Mouse (Mus musculus): Measurements from ENCODE around the gene Ahdc1. TPM values are rescaled to one million over a fixed set of nuclear protein-coding genes. Genes with fewer than 3 reads are reported as not detected.
A peak's percentile ranks its signal among the peaks of the same experiment; 100 is the strongest.
"Not testable (repeated sequence)": the region's sequence is repeated elsewhere in the genome, so short reads cannot be mapped to it uniquely, and the experiment has no call there.

Ahdc1 gene
- polyA plus RNA-seq, 1 experiment from 2014 or later: 7.5 TPM

DNA sequence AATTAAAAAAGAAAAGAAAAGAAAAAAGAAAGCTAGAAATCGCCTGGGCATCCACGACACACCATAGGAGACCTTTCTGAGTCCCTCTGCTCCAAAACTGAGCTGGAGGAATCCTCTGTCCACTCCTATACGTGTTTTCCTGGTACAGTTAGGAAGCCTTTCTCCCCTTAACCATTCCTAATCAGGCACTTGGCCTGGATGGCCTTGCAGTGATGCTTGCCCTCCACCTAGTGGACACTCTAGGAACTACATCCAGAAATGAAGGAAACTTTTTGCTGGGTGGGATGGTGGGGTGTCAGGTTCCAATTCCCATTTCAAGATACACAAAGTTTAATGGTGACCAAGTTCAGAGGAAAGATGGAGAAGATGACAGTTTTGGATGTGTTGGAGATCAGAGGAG is 5.8 kb upstream of the Ahdc1 start:
- WGBS: 5% methylated on average over 3 of the region's 3 CpGs
- H3K4me2 ChIP-seq (ENCODE audit: low read depth, low read length, severe bottlenecking): no peak overlapping the region
- H3K27ac ChIP-seq (ENCODE audit: low read depth, low read length): no peak overlapping the region
- H3K9ac ChIP-seq (ENCODE audit: low read length): no peak overlapping the region
- H3K4me1 ChIP-seq (replicated peaks; ENCODE audit: control insufficient read depth, insufficient read depth, low read length): peaks cover 9% of the 10 kb centered on the region; the same call in 1 of the 2 replicates
- peaks cover 9% of the 10 kb centered on the region for H3K27me3 ChIP-seq (ENCODE audit: control insufficient read depth, insufficient read depth, low read length)
- H3K9me3 ChIP-seq (ENCODE audit: control insufficient read depth, low read length): no peaks in the 10 kb centered on the region
- DNase-seq (ENCODE audit: low spot score): peak; percentile 82
- no peaks in the 10 kb centered on the region for H3K36me3 ChIP-seq (ENCODE audit: control insufficient read depth, insufficient read depth, low read length)
- ATAC-seq (replicated peaks; ENCODE audit: low FRiP score): no peak
- no peak overlapping the region for H3K4me3 ChIP-seq (ENCODE audit: low read depth, low read length)

DNA sequence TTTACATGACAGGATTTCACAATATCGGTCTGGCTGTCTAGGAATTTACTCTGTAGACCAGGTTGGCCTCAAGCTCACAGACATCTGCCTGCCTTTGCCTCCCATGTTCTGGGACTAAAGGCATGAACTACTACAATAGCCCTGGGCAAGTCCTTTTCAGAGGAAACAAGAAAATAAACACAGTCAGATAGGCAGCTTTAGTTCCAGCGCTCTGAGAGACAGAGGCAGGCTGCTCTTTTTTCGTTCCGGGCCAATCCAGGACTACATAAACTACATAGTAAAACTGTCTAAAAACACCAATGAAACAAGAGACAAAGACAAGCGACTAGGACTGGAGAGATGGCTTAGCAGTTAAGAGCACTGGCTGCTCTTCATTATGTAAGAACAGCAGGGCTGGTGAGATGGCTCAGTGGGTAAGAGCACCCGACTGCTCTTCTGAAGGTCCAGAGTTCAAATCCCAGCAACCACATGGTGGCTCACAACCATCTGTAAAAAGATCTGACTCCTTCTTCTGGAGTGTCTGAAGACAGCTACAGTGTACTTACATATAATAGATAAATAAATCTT is 5.1 kb upstream of the Ahdc1 start:
- not testable (repeated sequence) for DNase-seq (ENCODE audit: low spot score); H3K4me3 ChIP-seq (ENCODE audit: low read depth, low read length); H3K9me3 ChIP-seq (ENCODE audit: control insufficient read depth, low read length); H3K9ac ChIP-seq (ENCODE audit: low read length); ATAC-seq (replicated peaks; ENCODE audit: low FRiP score); H3K27ac ChIP-seq (ENCODE audit: low read depth, low read length); H3K4me2 ChIP-seq (ENCODE audit: low read depth, low read length, severe bottlenecking); H3K36me3 ChIP-seq (ENCODE audit: control insufficient read depth, insufficient read depth, low read length)
- 74% methylated on average over 6 of the region's 6 CpGs for WGBS
- Histone ChIP-seq H3K4me1 (replicated peaks; ENCODE audit: control insufficient read depth, insufficient read depth, low read length) (peaks cover 12% of the 10 kb centered on the region; the same call in 1 of the 2 replicates), H3K27me3 (ENCODE audit: control insufficient read depth, insufficient read depth, low read length) (peaks cover 17% of the 10 kb centered on the region)

DNA sequence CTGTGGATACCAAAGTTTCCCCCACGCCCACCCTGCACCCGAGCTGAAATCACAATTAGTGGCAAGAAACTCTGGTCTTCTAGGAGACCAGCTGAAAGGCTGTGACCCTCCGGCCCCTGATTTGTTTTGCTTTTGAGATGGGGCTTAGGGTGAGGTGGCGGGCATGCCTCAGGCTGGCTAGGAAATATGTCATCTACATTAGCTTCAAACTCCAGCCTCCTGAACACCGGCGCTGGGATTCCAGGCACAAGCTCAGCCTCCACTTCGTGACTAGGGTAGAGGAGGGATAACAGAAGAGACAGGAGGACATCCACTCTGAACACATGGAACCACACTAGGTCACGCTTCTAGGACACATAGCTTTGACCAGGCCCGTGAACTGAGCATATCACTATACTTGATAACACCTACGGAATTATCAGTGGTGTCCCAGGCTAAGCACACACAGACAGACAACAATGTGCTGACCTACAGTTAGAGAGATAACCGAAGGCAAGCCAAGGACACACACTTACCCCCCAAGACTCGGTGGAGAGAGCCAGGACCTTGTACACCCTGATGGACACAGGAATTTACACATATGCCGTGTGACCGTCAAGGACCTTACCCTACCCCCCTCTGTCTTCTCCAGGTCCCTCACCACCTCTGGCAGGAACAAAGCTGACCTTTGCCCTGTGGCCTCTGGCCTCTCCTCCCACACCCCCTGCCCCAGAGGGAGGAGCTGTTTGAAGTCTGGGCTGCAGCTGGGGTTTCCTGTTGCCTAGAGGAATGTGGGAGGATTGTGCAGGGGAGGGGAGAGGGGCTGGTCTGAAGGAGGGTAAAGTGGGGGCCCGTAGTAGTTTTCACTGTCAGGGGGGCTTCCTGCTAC is 3.3 kb upstream of the Ahdc1 start:
- Histone ChIP-seq H3K4me3 (ENCODE audit: low read depth, low read length) (no peak overlapping the region), H3K36me3 (ENCODE audit: control insufficient read depth, insufficient read depth, low read length) (no peaks in the 10 kb centered on the region), H3K27me3 (ENCODE audit: control insufficient read depth, insufficient read depth, low read length) (peaks cover 19% of the 10 kb centered on the region), H3K9ac (ENCODE audit: low read length) (no peak overlapping the region; the same call in 1 of the 2 replicates), H3K27ac (ENCODE audit: low read depth, low read length) (no peak overlapping the region), H3K9me3 (ENCODE audit: control insufficient read depth, low read length) (no peaks in the 10 kb centered on the region), H3K4me1 (replicated peaks; ENCODE audit: control insufficient read depth, insufficient read depth, low read length) (peaks cover 11% of the 10 kb centered on the region; the same call in 1 of the 2 replicates), H3K4me2 (ENCODE audit: low read depth, low read length, severe bottlenecking) (no peak overlapping the region)
- DNase-seq (ENCODE audit: low spot score) (no peak), ATAC-seq (replicated peaks; ENCODE audit: low FRiP score) (no peak)
- whole genome bisulfite sequencing: 38% methylated on average over 15 of the region's 15 CpGs

DNA sequence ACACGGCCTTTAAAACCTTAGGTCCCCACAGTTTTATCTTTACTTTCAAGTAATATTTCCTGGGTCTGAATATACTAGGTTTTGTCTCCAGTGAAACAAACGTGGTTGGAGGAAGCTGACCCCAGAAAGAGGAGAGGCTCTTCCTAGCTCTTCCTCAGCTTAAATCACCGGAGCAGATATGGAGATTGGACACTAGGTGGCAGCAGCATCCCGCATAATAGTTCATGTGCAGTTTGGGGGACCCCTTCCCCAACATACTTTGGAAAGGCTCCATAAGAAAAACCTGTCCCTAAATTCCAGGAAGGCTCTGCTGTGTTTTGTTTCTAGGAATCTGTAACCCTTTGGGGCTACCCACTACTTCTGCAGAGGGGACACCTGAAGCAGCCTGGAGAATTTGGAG is 1.9 kb upstream of the Ahdc1 start:
- Histone ChIP-seq H3K4me2 (ENCODE audit: low read depth, low read length, severe bottlenecking) (no peak overlapping the region), H3K36me3 (ENCODE audit: control insufficient read depth, insufficient read depth, low read length) (no peaks in the 10 kb centered on the region), H3K4me1 (replicated peaks; ENCODE audit: control insufficient read depth, insufficient read depth, low read length) (peaks cover 16% of the 10 kb centered on the region), H3K27me3 (ENCODE audit: control insufficient read depth, insufficient read depth, low read length) (peaks cover 19% of the 10 kb centered on the region), H3K9ac (ENCODE audit: low read length) (no peak overlapping the region), H3K9me3 (ENCODE audit: control insufficient read depth, low read length) (no peaks in the 10 kb centered on the region), H3K4me3 (ENCODE audit: low read depth, low read length) (no peak overlapping the region), H3K27ac (ENCODE audit: low read depth, low read length) (no peak overlapping the region)
- under 1% methylated on average over 4 of the region's 4 CpGs for WGBS
- DNase-seq (ENCODE audit: low spot score) (peak; percentile 74), ATAC-seq (replicated peaks; ENCODE audit: low FRiP score) (no peak)

DNA sequence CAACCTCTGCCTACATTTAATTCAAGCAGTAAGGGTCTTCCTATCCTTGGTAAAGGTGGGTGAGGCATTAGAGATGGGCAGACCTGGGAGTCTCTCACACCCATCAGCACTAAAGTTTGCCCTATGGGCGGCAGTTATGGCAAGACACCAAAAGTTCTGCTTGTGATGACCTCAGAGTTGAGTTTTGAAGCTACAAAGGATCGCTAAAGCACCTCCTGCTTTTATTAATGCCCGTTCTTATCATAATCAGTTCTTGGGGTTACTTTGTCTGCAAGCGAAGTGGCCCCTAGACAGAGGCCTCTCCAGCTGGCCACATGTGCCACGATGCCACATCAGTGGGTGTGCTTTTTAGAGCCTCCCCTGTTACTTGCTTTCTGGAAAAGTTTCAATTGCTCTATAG is 1.4 kb upstream of the Ahdc1 start:
- H3K4me1 ChIP-seq (replicated peaks; ENCODE audit: control insufficient read depth, insufficient read depth, low read length): peaks cover 20% of the 10 kb centered on the region
- 68% methylated on average over 5 of the region's 5 CpGs for WGBS

DNA sequence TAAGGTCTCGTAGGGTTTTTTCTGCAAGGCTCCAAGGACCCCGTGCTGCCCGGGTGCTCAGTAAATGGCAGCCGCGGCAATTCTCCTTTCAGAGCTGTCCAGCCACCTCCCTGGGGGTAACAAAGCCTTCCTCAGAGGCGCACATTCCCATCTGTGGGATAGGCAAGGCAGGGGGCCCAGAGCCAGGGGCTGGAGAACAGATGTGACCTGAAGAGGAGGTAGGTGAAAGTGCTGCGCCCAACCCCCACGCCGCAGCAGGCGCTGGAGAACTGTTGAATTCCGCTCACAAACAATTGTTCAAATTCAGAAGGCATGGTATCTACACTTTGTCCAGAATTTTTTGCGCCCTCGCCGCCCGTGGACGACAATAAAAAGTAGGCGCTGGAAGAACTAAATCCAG is 449 bp upstream of the Ahdc1 start:
- no peak overlapping the region for H3K27ac ChIP-seq (ENCODE audit: low read depth, low read length)

More for the DNA sequence above, 1.4 kb upstream of the Ahdc1 start:
- Histone ChIP-seq H3K4me2 (ENCODE audit: low read depth, low read length, severe bottlenecking) (no peak overlapping the region), H3K36me3 (ENCODE audit: control insufficient read depth, insufficient read depth, low read length) (no peaks in the 10 kb centered on the region), H3K27ac (ENCODE audit: low read depth, low read length) (no peak overlapping the region), H3K9ac (ENCODE audit: low read length) (no peak overlapping the region), H3K27me3 (ENCODE audit: control insufficient read depth, insufficient read depth, low read length) (peaks cover 19% of the 10 kb centered on the region), H3K4me3 (ENCODE audit: low read depth, low read length) (no peak overlapping the region), H3K9me3 (ENCODE audit: control insufficient read depth, low read length) (no peaks in the 10 kb centered on the region)
- no peak for ATAC-seq (replicated peaks; ENCODE audit: low FRiP score)
- DNase-seq (ENCODE audit: low spot score): no peak

DNA sequence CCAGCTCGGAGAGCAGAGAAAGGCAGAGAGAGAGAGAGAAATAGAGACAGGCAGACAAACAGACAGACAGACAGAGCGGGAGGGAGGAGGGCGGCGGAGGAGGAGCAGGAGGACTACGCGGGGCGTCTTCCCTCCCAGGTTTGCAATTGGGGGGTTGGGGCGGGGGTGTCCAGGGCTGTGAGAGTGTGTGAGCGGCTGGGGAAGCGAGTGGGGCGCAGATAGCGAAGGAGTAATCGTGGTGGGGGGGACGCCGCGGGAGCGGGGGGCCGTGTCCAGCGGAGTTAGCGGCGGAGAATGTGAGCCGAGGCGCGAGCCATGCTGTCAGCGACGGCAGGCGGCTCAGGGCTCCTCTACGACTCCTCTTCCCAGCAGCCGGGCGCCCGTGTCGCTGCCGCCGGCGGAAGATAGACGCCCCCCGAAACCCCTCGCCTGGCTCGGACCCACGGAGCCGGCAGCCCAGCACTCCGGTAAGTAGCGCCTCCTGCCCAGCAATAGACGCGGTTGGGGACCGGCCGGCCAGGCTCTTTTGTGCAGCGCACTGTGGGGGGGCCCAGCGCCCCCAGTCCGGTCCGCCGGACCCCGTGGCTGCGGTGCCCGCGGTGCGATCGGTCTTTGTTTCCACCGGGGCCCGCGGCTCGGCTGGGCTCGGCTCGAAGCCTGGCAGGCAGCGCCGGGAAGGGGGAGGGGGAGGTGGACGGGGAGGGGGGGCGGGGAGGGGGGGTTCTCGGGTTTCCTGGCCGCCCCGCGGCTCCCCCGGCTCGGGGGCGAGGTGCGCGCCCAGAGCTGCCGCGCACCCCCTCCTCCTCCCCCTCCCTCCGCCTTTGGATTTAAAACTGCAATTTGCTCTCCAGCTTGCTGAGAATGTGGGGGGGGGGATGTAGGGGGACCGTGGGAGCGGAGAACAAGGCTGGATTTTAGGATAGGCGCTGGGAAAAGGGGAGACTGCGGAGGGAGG is 1.0 kb downstream of the Ahdc1 start:
- Histone ChIP-seq H3K4me3 (ENCODE audit: low read depth, low read length) (peak overlapping the region; percentile 93), H3K27me3 (ENCODE audit: control insufficient read depth, insufficient read depth, low read length) (peaks cover 19% of the 10 kb centered on the region), H3K4me2 (ENCODE audit: low read depth, low read length, severe bottlenecking) (peak overlapping the region; percentile 70), H3K27ac (ENCODE audit: low read depth, low read length) (peak overlapping the region; percentile 88), H3K9ac (ENCODE audit: low read length) (peak overlapping the region; percentile 93), H3K4me1 (replicated peaks; ENCODE audit: control insufficient read depth, insufficient read depth, low read length) (peaks cover 33% of the 10 kb centered on the region), H3K9me3 (ENCODE audit: control insufficient read depth, low read length) (no peaks in the 10 kb centered on the region), H3K36me3 (ENCODE audit: control insufficient read depth, insufficient read depth, low read length) (no peaks in the 10 kb centered on the region)
- DNase-seq (ENCODE audit: low spot score): peak; percentile 85
- peak; percentile 6; the same call in 1 of the 2 replicates for ATAC-seq (replicated peaks; ENCODE audit: low FRiP score)
- under 1% methylated on average over 62 of the region's 84 CpGs for WGBS

More for the DNA sequence above, 449 bp upstream of the Ahdc1 start:
- H3K27me3 ChIP-seq (ENCODE audit: control insufficient read depth, insufficient read depth, low read length): peaks cover 19% of the 10 kb centered on the region
- H3K4me2 ChIP-seq (ENCODE audit: low read depth, low read length, severe bottlenecking): peak overlapping the region; percentile 70; the same call in 1 of the 2 replicates
- no peak overlapping the region for H3K9ac ChIP-seq (ENCODE audit: low read length)
- no peaks in the 10 kb centered on the region for H3K9me3 ChIP-seq (ENCODE audit: control insufficient read depth, low read length)
- ATAC-seq (replicated peaks; ENCODE audit: low FRiP score) (no peak), DNase-seq (ENCODE audit: low spot score) (no peak)
- peaks cover 25% of the 10 kb centered on the region for H3K4me1 ChIP-seq (replicated peaks; ENCODE audit: control insufficient read depth, insufficient read depth, low read length)
- H3K4me3 ChIP-seq (ENCODE audit: low read depth, low read length): peak overlapping the region; percentile 93; the same call in 1 of the 2 replicates
- no peaks in the 10 kb centered on the region for H3K36me3 ChIP-seq (ENCODE audit: control insufficient read depth, insufficient read depth, low read length)
- WGBS: under 1% methylated on average over 17 of the region's 17 CpGs

DNA sequence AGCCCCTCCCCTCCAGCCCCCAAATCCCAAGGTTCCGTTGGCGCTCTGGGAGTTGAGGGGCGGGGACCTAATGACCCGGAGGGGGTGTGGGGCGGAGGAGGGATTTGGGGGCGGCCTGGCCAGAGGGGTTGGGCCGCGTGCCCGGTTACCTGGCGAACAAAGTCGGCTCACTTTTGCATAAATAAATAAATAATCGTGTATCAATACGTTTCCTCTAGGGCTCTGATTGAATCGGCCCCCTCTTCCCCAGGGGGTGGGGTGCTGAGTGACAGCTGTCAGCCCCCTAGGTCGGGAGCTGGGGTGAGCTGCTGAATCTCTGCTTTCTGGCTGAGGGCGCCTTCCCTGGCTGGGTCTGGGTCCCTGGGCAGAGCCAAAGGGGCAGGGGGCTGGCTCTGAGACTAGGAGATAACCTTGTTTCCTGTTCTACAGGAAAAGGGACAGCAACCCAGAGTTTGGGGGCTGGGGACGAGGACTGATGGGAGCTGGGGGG is 1.8 kb downstream of the Ahdc1 start:
- Histone ChIP-seq H3K4me1 (replicated peaks; ENCODE audit: control insufficient read depth, insufficient read depth, low read length) (peaks cover 33% of the 10 kb centered on the region), H3K36me3 (ENCODE audit: control insufficient read depth, insufficient read depth, low read length) (no peaks in the 10 kb centered on the region), H3K27me3 (ENCODE audit: control insufficient read depth, insufficient read depth, low read length) (peaks cover 19% of the 10 kb centered on the region), H3K4me3 (ENCODE audit: low read depth, low read length) (peak overlapping the region; percentile 93), H3K9ac (ENCODE audit: low read length) (peak overlapping the region; percentile 93), H3K27ac (ENCODE audit: low read depth, low read length) (peak overlapping the region; percentile 88), H3K4me2 (ENCODE audit: low read depth, low read length, severe bottlenecking) (peak overlapping the region; percentile 70), H3K9me3 (ENCODE audit: control insufficient read depth, low read length) (no peaks in the 10 kb centered on the region)
- DNase-seq (ENCODE audit: low spot score) (peak; percentile 75), ATAC-seq (replicated peaks; ENCODE audit: low FRiP score) (no peak)
- WGBS: under 1% methylated on average over 17 of the region's 17 CpGs

Measured in forebrain, embryonic 11.5 days (tissue).